Mouse (Mus musculus) layer of hippocampus, postnatal 14 days (tissue): ENCODE measurements at regions not wholly inside any gene's neighbourhood (a gene's known extent, or its start where the extent isn't known, plus 50 kb on each side); places are given as distances from the start of the nearest gene placed in this dataset.

Experiments used
- DNase-seq, 2 experiments: peaks; one replicate each; pipeline ENCODE4 v3.0.0; 2021 to 2022; ENCODE audit warnings: low spot score in 2 of 2, mixed read lengths in 1 of 2

GRCm38 (mm10) chr1:117243599-117243998 is 440.8 kb downstream of the Gm19965 start:
- DNase-seq = no peak

- peak; percentile 1 to 12 for DNase-seq
Measured at GRCm38 (mm10) chr1:117248342-117248741, 445.6 kb downstream of the Gm19965 start.

GRCm38 (mm10) chr1:117290746-117291145 is 406.2 kb upstream of the Gm28363 start:
- DNase-seq = no peak

- no peak for DNase-seq
Measured at GRCm38 (mm10) chr1:117299232-117299631, 397.7 kb upstream of the Gm28363 start.
